Mouse (Mus musculus) testis, adult 2 months (tissue): ENCODE measurements at regions not wholly inside any gene's neighbourhood (a gene's known extent, or its start where the extent isn't known, plus 50 kb on each side); places are given as distances from the start of the nearest gene placed in this dataset.

Experiments used
- H3K27ac ChIP-seq: fragments of 200-500 bp; 2 replicates; pipeline ENCODE4 v1.5.1; 2012; ENCODE audit warnings: low read depth, low read length; ENCODE audit not compliant: control insufficient read depth, insufficient read depth
- H3K27me3 ChIP-seq: fragments of 200-500 bp; 2 replicates; pipeline ENCODE4 v1.6.1; 2012; ENCODE audit warnings: mild to moderate bottlenecking, low read length, moderate library complexity; ENCODE audit not compliant: control insufficient read depth, insufficient read depth
- H3K36me3 ChIP-seq: fragments of 200-500 bp; 2 replicates; pipeline ENCODE4 v1.6.1; 2012; ENCODE audit warnings: mild to moderate bottlenecking, low read length; ENCODE audit not compliant: control insufficient read depth, insufficient read depth
- H3K4me1 ChIP-seq: fragments of 200-500 bp; 2 replicates; pipeline ENCODE4 v1.6.1; 2012; ENCODE audit warnings: low read length; ENCODE audit not compliant: control insufficient read depth, insufficient read depth
- H3K4me3 ChIP-seq: fragments of 200-500 bp; 2 replicates; pipeline ENCODE4 v1.5.1; 2012; ENCODE audit warnings: low read depth, mild to moderate bottlenecking, low read length, moderate library complexity, mixed read lengths; ENCODE audit not compliant: control insufficient read depth
- CTCF ChIP-seq: fragments of 200-500 bp; IDR thresholded peaks from 2 replicates; pipeline ENCODE4 v1.5.1; 2012; ENCODE audit warnings: low read depth, mild to moderate bottlenecking, inconsistent platforms, low read length, moderate library complexity; ENCODE audit not compliant: control insufficient read depth, insufficient read depth, insufficient replicate concordance
- POLR2A ChIP-seq: fragments of 200-500 bp; IDR thresholded peaks from 2 replicates; pipeline ENCODE4 v1.6.1; 2012; ENCODE audit warnings: low read depth, mild to moderate bottlenecking, inconsistent platforms, low read length, moderate library complexity; ENCODE audit not compliant: control insufficient read depth

DNA sequence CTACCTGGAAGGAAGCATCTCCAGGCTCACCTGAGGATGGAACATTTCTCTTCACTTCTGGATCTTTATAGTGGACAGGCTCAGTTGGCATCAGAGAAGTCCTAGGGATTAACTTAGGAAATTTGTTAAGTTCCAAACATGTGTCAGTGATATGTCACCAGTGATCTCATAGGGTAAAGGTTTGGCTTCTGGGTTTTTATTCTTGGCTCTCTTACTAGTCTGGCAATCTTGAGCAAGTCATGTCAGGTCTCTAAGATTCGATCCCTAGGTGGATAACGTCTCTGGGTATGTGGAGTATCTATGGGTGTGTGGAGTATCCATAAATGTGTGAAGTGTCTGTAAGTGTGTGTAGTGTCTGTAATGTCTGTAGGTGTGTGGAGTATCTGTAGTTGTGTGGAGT, 127.9 kb upstream of the Irx5 start:
- H3K4me3 ChIP-seq = no peak overlapping the region
- no peak overlapping the region for H3K27ac ChIP-seq
- H3K4me1 ChIP-seq = no peaks in the 10 kb centered on the region
- TF ChIP-seq CTCF = no peak
- no peak for TF ChIP-seq POLR2A
- H3K36me3 ChIP-seq = no peaks in the 10 kb centered on the region
- no peaks in the 10 kb centered on the region for H3K27me3 ChIP-seq

DNA sequence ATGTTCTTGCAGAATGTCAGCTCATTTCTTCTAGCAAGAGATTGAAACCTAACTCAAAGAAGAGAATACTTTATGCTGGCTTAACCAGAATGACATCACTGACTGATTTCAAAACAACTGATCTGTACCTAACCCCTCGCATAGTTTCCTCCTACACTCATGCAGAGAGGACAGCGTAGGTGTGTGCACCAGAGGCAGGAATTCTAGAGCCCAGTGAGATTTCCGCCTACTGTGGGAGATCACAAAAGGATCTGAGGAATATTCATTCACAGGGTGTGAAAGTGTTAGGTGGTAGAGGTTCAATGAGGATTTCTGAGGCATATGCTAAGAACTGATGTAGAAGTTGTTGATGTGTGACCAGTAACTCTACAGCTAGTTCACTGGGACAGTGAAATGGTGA, 132.5 kb upstream of the Irx5 start:
- Histone ChIP-seq H3K27ac (no peak overlapping the region), H3K4me1 (no peaks in the 10 kb centered on the region), H3K4me3 (no peak overlapping the region), H3K27me3 (no peaks in the 10 kb centered on the region), H3K36me3 (no peaks in the 10 kb centered on the region)
- TF ChIP-seq CTCF (no peak), POLR2A (no peak)

DNA sequence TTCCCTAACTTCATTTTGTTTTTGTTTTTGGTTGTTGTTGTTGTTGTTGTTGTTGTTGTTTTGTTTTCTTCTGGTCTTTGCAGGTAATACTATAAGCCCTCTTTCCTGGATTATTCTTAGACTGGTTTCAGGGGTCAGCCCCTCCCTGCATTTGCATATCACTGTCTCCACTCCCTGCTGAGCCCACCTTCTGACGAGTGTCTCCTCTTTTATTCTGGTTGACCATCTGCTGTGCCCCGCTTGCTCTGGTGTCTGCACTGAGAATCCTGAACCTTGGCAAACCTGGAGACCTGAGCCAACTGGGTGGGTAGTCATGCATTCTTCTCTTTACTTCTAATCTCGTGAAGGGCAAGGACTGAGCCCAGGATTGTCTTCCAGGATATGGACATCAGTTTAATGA, 134.4 kb upstream of the Irx5 start:
- H3K27ac ChIP-seq = no peak overlapping the region
- no peaks in the 10 kb centered on the region for H3K27me3 ChIP-seq
- no peak for TF ChIP-seq CTCF
- TF ChIP-seq POLR2A = no peak
- no peaks in the 10 kb centered on the region for H3K36me3 ChIP-seq
- H3K4me1 ChIP-seq = no peaks in the 10 kb centered on the region
- H3K4me3 ChIP-seq = no peak overlapping the region

DNA sequence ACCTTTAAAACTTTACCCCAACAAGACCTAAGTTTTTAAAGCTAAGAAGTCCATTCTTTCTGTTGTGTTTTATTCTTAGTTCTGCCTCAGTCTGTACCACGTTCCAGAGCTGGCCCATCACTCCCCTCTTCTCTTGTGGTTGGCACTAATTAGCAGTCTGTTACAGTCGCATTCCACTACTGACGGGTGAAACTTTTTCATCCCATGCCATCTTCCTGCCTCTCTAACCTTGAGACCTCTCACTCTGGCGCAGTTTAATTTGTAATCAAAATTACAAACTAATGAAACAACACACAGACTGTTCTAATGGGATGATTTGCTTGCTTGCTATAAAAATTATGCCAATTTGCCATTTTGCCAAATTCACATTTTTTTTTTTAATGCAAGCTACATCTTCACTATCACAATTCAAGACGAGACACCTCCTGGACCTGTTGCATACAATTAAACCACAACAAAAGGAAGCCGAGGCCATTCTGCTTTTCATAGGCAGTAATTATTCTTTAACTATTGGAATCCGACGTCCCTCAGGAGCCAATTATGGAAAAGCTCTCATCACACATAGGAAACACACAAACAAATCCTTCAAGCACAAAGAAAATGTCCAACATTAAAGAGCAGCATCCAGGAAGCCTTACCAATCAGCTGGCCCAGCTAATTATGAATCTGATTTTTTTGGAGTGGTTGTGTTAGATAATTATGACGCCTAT, 138.1 kb upstream of the Irx5 start:
- H3K4me3 ChIP-seq = no peak overlapping the region
- no peaks in the 10 kb centered on the region for H3K36me3 ChIP-seq
- no peaks in the 10 kb centered on the region for H3K27me3 ChIP-seq
- TF ChIP-seq POLR2A (no peak), CTCF (no peak)
- H3K27ac ChIP-seq = no peak overlapping the region
- no peaks in the 10 kb centered on the region for H3K4me1 ChIP-seq

DNA sequence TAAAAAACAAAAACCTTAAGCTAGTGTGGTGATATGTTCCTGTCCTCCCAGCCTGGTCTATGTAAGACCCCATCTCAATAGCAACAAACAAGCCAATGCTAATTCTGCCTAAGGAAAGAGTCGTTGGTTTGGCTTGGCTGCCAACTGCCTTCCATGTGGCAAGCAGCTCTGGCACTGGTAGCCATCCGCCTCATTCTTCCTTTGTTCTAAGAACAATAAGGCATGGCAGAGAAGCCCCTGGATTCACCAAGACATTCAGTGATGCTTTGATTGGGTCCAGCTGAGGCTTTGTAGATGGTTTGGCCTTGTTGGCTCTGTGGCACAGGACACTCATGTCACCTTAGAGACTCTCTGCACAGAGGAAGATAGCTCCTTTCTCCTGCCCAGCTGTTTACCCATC, 139.9 kb upstream of the Irx5 start:
- H3K27me3 ChIP-seq = no peaks in the 10 kb centered on the region
- H3K27ac ChIP-seq = no peak overlapping the region
- no peak for TF ChIP-seq CTCF
- no peak for TF ChIP-seq POLR2A
- no peaks in the 10 kb centered on the region for H3K36me3 ChIP-seq
- H3K4me3 ChIP-seq = no peak overlapping the region
- H3K4me1 ChIP-seq = no peaks in the 10 kb centered on the region

DNA sequence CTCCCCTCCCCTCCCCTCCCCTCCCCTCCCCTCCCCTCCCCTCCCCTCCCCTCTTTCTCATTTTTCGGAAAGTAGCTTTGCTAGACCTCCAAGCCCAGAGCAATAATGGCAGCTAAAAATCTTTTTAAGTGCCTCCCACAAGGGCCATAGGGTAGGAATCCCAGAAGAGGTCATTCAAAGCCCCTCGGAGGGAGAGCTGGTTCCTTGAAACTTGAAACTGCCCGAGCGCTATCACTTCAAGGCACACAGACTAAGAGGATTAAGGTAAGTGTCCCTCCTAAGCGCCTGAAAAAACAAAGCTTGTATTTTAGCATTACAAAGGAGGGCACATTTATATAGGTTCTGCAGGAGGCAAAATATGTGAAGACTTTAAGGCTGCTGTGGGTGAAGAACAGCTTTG, 141.2 kb upstream of the Irx5 start:
- no peaks in the 10 kb centered on the region; the same call in 1 of the 2 replicates for H3K4me1 ChIP-seq
- no peak overlapping the region for H3K27ac ChIP-seq
- H3K27me3 ChIP-seq = no peaks in the 10 kb centered on the region
- no peak overlapping the region for H3K4me3 ChIP-seq
- no peak for TF ChIP-seq CTCF
- no peak for TF ChIP-seq POLR2A
- no peaks in the 10 kb centered on the region for H3K36me3 ChIP-seq

DNA sequence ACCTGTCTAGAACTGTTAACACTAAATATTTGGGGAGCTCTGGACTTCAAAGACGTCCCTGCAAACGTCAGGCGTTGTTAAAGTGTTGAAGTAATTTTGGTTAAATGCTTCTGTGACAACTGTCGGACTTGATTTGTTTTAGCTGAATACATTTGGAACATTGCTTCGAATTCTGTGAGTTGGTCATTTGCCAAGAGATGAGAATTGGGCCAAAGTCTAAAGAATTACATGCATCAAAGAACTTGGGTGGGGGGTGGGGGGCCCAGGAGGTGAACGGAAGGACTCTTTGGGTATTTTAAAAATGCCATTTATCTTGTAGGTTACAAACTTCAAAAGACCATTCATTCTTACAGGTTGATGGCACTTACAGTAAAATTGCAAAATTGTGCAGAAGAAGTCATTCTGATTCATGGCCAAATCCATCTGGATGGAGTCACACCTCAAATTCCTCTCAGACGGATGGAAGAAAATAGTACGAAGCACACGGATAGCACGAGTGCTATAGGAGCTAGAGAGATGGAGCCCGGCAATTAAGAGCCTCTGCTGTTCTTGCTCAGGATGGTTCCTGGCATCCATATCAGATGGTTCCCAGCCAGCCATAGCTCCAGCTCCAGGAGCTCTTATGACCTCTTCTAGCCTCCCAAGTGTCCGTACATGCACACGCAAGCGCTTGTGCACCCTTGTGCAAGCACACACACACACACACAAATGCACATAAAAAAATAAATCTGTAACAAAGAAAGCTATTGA, 144.5 kb upstream of the Irx5 start:
- Histone ChIP-seq H3K4me3 (no peak overlapping the region), H3K4me1 (peaks cover 2% of the 10 kb centered on the region; the same call in 1 of the 2 replicates), H3K27ac (no peak overlapping the region), H3K36me3 (no peaks in the 10 kb centered on the region), H3K27me3 (no peaks in the 10 kb centered on the region)
- no peak for TF ChIP-seq CTCF
- no peak for TF ChIP-seq POLR2A

DNA sequence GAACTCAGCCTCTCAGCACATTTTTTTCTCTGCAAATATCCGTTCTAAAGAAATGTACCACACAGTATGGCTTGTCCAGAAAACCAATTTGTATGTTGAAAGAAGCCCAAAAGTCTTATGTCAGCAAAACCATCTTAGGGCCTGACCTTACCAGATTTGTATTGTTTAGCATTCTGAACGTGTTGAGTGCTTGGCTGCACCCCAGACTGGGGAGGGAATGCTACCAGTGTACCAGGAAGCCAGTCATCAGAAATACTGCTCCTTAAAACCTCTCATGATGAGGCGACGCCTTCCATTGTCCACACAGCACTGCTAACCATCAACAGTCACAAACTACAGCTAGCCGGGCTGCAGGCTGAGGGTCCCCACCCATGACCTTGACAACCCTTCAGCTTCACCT, 148.3 kb upstream of the Irx5 start:
- H3K4me1 ChIP-seq = peaks cover 7% of the 10 kb centered on the region
- H3K36me3 ChIP-seq = no peaks in the 10 kb centered on the region
- H3K27ac ChIP-seq = no peak overlapping the region
- no peak overlapping the region for H3K4me3 ChIP-seq
- no peak for TF ChIP-seq CTCF
- TF ChIP-seq POLR2A = no peak
- H3K27me3 ChIP-seq = no peaks in the 10 kb centered on the region
